Mouse (Mus musculus): ENCODE data around the gene Zdhhc1. TPM values are rescaled to one million over a fixed set of nuclear protein-coding genes. Genes with fewer than 3 reads are reported as not detected.

The Zdhhc1 gene
- total RNA-seq, 2 experiments from 2014 or later = 27.6 to 34.0 TPM

DNA sequence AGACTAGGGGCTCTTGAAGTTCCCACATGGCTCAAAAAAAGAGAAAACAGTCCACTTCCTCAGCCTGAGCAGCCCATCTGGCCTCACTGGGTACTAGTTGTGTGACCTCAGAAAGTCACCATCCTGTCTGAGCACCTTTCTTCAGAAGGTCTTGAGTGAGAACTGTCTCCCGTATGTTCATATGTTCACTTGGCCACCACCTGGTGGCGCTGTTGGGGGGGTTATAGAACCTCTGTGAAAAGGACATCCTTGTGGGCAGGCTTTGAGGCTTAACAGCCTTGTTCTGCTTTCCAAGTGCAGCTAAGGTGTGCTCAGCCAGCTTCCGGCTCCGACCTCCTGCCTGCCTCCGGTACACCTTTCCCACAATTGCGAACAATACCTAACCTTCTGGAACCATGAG, 15.2 kb downstream of the Zdhhc1 start:
- no peak for DNase-seq (ENCODE audit: extremely low spot score in 1 of 2, low spot score in 1 of 2)

DNA sequence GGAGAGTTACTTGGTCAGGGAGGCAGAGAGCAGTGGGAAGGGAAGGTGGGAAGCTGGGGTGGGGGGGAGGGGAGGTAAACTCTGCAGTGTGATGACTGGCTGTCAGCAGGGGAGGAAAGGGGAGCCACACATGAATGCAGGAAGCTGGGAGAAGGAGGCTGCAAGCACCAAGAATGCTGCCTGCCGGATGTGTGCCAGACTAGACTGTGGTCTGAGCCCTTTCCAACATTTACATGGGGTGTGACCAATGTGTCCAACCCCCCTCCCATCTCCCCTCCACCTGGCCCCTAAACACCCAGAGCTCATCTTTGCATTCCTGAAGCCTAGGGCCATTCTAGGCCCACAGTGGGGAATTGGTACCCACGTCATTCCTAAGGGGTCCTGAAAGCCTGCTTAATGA, 15.7 kb downstream of the Zdhhc1 start:
- DNase-seq (ENCODE audit: extremely low spot score in 1 of 2, low spot score in 1 of 2) = no peak

- no peak for DNase-seq (ENCODE audit: extremely low spot score in 1 of 2, low spot score in 1 of 2)
Observed at GRCm38 (mm10) chr8:105477792-105478191, 18.9 kb downstream of the Zdhhc1 start.

GRCm38 (mm10) chr8:105476628-105477413, 19.9 kb downstream of the Zdhhc1 start:
- DNase-seq (ENCODE audit: extremely low spot score in 1 of 2, low spot score in 1 of 2) = peak in 1 of 2 experiments; percentile 61

DNA sequence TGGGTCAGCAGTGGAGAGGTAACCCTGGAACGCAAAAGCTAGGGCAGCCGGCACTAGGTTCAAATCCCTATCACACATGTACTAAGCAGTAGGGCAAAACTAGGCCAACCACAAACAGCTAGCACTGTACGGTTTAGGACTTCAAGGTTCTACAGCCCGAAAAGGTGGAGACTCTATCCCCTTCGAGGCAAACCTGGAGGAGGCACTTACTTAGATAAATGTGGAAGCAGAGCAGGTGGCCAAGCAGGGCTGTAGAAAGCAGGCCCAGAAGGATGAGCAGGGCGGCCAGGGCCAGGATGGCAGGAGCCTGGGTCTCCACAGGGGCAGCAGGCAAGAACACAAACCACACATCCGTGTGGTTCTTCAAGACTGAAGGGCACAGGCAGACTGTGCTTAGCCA, 20.5 kb downstream of the Zdhhc1 start:
- no peak for DNase-seq (ENCODE audit: extremely low spot score in 1 of 2, low spot score in 1 of 2)

GRCm38 (mm10) chr8:105475742-105476141, 21.0 kb downstream of the Zdhhc1 start:
- DNase-seq (ENCODE audit: extremely low spot score in 1 of 2, low spot score in 1 of 2) = no peak

DNA sequence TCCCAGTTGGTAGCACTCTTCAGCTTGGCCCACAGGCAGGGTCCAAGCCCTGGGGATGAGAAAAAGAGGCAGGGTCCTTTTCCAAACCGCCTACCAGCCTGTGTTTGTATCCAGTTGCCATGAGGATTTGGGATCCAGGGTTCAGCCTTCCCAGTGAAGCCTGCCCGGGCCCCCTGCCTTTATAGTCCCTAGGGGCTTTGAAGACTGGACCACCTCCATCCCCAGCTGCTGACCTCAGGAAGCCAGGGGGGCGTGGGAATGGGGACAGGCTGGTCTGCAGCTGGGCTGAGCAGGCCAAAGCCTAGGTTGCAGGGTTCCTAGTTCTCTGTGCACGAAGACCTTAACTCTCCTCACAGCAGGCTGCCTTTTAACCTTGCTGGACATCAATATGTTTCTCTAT, 21.4 kb downstream of the Zdhhc1 start:
- no peak for DNase-seq (ENCODE audit: extremely low spot score in 1 of 2, low spot score in 1 of 2)

GRCm38 (mm10) chr8:105474680-105475079, 22.0 kb downstream of the Zdhhc1 start:
- DNase-seq (ENCODE audit: extremely low spot score in 1 of 2, low spot score in 1 of 2) = no peak

- no peak for DNase-seq (ENCODE audit: extremely low spot score in 1 of 2, low spot score in 1 of 2)
Observed at GRCm38 (mm10) chr8:105473816-105474606, 22.7 kb downstream of the Zdhhc1 start.

- DNase-seq (ENCODE audit: extremely low spot score in 1 of 2, low spot score in 1 of 2) = no peak
Observed at GRCm38 (mm10) chr8:105472983-105473382, 23.7 kb downstream of the Zdhhc1 start.

DNA sequence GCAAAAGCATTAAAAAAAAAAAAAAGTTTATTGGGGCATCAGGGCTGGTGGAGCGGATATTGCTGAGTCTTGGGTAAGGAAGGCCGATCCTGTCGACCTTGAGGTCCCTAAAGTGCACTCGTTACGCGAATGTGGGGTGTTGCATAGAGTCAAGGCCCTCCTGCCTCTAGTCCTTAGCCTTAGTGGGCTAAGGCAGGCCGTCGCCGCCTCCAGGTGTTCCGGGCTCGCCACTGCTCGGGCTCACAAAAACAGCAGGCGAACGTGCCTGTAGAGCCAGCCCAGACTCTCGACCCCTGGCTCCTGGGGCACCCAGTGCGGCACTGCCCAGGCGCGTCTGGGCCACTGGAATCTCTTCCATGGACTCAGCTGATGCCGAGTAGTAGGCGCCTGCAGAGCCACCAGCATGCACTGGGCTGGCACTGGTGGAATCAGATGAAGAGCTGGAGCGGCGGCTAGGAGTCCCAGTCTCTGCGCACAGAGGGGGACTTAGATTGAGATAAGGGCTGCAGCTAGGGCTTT, 24.2 kb downstream of the Zdhhc1 start:
- no peak for DNase-seq (ENCODE audit: extremely low spot score in 1 of 2, low spot score in 1 of 2)

DNA sequence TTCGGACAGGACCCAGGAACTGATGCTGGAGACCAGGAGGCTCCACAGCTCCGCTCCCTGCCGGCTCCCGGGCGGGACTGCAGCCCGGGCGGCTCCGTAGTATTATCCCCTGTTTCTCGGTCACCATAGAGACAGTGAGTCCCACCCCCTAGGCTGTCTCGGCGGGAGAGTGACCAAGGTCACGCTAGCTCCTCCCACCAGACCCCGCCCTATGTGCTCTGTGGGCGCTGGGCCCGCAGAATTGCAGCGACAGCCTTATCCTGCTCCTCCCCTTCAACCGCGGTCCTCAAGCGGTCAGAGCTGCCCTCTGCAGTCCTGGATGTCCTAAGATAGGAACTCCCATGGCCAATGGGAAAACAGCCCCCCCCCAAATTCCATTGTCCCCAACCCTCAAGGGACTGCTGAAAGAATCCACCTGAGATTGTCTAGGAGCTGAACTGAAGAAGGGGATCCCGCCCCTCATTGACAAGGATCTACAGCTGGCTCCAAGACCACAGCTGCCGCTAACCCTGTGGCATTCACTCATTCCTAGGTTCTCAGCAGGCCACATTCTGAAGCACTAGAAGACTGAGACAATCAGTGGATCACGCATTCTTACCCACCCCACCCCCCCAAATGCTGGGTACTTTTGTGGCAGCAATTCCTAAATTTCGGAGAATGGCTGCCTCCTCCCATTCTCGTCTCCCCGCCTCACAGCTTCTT, 25.2 kb downstream of the Zdhhc1 start, which contains the start of gene Tppp3:
Tppp3 (minus strand) TSS at position 213 of the 702 bp plus-strand sequence.
- peak; percentile 60 to 65 for DNase-seq (ENCODE audit: extremely low spot score in 1 of 2, low spot score in 1 of 2)

DNA sequence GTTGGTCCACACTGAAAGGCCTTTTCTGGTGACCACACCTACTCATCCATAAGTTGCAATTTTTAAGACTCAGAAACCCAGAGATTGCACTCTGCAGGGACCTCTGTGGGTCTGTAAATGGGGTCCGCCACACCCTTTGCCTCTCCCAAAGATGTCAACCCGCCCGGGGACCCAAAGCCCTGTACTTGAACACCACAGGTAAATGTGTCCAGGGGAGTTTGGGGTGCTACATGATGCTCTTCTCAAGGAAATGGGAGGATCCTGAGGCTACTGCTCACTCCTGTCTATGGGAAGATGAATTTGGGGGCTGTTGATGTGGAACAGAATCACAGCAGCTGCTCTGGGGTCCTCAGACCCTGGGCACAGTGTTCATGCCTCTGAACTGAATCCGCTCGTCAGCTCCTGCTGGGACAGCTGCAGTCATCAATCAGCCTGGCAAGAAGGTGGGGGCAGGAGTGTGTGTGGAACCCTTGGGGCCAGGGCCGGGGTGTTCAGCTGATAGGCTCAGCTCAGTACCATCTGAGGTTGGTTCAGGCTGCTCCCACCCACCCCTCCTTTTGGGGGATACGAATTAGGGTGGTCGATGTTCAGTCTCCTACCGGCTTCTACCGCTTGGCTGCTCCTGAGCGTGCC, 25.9 kb downstream of the Zdhhc1 start:
- no peak for DNase-seq (ENCODE audit: extremely low spot score in 1 of 2, low spot score in 1 of 2)

DNA sequence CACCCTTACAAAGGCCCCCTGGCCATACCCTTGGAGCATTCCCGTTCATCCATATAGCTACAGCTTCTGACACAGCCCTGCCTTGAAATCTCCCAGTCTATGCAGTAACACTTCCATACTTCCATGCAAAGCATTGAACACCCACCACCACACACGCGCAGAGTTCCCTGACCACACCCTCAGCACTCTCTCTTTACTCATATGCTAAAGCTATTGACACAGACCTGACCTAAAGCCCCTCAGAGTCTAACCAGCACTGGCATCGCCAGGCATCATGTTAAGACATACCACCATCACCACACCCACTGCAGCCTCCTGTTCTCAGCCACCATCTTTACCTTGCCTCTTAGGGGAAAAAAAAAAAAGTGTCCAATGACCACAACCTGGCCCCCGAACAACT, 26.4 kb downstream of the Zdhhc1 start:
- no peak for DNase-seq (ENCODE audit: extremely low spot score in 1 of 2, low spot score in 1 of 2)

DNA sequence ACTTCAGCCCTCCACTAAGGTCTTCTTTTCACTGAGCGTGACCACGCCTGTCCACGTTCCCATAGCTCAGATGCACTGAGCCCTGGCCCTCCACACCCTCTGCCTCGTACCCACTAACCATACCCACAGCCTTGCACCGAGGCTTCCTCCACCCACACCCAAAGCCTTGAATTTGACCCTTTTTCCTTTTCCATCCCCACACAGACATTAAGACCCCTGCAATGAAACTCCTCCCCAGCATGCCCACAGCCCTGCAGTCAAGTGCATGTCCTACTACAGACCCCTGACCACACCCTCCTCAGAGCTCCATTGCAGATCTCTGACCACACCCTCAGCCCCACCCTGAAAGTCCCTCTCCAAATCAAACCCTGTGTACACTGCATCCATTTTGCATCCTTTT, 26.9 kb downstream of the Zdhhc1 start:
- no peak for DNase-seq (ENCODE audit: extremely low spot score in 1 of 2, low spot score in 1 of 2)

DNA sequence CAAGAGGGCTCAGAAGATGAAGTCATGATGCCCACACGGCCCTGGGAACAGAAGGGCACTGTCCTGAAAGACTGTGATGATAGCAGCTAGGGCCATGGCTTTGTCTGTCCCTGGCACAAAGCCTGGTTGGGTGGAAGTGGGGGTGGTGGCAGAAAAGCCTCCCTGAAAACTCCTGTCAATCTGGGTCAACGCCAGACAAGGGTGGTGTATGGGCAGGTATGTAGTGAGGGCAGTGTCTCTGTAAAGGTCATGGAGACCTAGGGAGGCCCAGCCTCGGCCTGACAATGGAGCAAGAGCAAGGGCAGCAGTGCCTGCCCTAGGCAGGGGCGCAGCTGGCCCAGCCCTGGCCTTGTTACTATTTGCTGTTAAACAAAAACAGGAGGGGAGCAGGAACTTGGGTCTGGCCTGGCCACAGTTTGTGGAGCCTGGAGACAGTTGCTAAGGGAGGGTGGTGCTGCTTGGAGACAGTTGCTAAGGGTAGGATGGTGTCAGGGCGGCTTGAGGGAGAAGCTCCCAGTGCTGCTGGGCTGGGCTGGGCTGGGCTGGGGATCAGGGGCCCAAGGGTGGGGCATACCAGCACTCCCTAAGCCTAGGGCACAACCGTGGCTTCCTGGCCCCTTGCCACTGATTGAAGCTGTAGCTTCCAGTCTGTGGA, 27.5 kb downstream of the Zdhhc1 start:
- DNase-seq (ENCODE audit: extremely low spot score in 1 of 2, low spot score in 1 of 2) = no peak

DNA sequence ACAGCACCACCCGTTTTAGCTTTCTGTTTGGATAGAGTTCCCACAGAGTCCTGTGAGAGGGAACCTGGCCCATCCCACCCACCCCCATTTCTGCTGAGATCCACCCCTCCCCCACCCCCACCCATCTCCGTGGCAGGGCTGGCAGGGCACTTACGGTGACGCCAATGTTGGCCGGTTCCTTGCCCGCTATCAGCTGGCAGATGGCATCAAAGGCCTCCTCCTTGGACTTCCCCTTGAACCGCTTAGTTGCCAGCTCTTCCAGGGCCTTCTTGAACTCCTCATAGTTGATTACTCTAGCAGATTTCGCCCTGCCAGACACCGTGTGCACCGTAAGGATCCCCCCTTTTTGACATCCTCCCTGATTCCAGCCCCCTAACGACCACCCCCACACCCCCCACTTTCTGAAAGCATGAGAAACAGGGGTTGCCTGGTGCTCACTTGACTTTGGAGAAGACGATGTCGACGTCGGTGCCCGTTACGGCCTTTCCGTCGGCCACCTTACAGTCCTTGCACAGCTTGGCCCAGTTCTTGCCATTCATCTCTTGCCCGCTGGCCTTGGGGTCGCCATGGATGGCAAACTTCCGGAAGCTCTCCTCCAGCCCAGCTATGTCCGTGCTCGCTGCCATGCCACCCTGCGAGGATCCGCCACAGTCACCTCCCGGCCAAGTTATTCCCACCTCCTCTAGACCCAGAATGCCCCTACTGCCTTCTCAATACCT, 28.5 kb downstream of the Zdhhc1 start:
- DNase-seq (ENCODE audit: extremely low spot score in 1 of 2, low spot score in 1 of 2) = no peak

DNA sequence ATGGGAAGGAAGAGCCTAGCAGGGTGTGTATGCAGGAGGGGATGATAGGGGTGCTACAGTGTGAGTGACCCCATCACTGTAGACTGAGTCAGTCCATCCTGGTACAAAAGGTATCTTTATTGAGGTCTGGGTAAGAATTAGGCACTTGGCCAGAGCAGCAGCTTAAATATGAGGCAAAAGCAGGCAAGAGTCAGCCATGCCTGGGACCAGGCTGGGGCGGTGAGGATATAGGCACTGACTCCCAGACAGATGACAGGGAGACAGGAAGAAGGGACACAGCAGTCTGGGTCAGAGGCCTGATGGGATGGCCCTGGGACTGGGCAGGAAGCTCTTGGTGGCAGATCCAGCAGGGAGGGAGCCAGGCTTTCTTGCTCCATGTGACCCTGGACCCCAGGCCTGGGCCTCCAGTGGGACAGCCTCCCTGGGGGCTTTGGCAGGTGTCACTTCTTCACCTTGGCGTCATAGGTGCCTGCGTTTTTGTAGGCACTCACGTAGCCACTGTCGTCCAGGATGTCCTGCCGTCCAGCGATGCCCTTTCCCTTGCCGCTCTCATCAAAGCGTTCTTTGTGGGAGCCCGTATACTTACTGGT, 29.2 kb downstream of the Zdhhc1 start:
- no peak for DNase-seq (ENCODE audit: extremely low spot score in 1 of 2, low spot score in 1 of 2)

Measured in layer of hippocampus, postnatal 25 days (tissue).